Mouse (Mus musculus) gastrocnemius, adult 8-10 months (tissue): Measurements from ENCODE around the gene Zfand3. TPM values are rescaled to one million over a fixed set of nuclear protein-coding genes. Genes with fewer than 3 reads are reported as not detected.

Experiments used
- DNase-seq, 2 experiments: peaks; one replicate each; pipeline ENCODE4 v3.0.0; 2022; ENCODE audit warnings: low spot score in 2 of 2
- total RNA-seq, 4 experiments: library from RNA; stranded (reverse); gene quantifications; 2 replicates each; pipeline ENCODE4 v1.2.4; 2022

Zfand3 gene
- 100 to 1,000 TPM; 209 to 234 (median 219) TPM for total RNA-seq

DNA sequence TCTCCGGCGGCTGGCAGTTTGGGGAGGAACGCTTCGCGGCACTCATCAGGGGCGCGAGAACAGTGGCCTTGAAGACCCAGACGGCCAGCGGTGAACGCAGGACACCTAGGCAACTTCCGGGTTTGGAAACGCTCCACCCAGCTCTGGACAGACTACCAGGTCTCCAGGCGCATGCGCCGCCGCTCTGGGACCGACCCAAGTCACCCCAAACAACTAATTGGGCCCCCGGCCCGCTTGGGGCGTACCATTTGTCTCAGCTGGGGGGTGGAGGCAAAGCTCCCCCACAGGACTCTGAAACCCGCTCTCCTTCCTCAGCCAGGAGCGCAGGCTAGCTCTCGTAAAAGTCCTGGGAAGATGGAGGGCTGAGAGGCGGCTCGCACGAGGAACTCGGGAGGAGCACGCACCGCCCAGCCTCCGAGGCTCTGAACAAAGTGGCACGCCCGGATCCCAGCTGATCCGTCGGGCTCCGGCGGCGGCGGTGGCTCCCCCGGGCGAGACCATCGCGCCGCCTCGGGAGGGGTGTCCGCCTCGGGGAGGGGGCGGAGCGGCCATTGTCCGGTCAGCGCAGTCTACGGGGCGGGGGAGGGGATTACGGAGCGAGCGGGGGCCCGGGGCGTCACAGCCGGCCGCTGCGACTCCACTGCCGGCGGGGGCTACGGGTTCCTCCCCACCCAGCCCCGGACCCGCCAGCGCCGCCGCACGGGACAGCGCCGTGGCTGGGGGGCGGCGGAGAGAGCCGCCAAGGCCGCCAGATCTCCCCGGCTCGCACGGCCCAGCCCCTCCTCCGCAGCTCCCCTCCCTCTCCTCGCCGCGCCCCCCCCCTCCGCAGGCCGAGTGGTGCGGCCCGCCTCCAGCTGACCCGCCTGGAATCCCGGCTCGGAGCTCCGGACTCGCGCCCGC, at the start of gene Zfand3:
Zfand3 (plus strand) TSS at position 531 of the 900 bp plus-strand sequence.
- peak; percentile 89 to 92 for DNase-seq

- no peak for DNase-seq
Observed at GRCm38 (mm10) chr17:29955880-29956279, 48.7 kb upstream of the Zfand3 start.

GRCm38 (mm10) chr17:29963730-29964259, 40.7 kb upstream of the Zfand3 start:
- DNase-seq, result peak in 1 of 2 experiments; percentile 22

- no peak for DNase-seq
Observed at GRCm38 (mm10) chr17:29965506-29965905, 39.0 kb upstream of the Zfand3 start.

GRCm38 (mm10) chr17:29970037-29970555, 34.4 kb upstream of the Zfand3 start, which contains the start of gene Mdga1:
TSS of gene Mdga1 (minus strand) at chr17:29970087.
- no peak for DNase-seq

DNA sequence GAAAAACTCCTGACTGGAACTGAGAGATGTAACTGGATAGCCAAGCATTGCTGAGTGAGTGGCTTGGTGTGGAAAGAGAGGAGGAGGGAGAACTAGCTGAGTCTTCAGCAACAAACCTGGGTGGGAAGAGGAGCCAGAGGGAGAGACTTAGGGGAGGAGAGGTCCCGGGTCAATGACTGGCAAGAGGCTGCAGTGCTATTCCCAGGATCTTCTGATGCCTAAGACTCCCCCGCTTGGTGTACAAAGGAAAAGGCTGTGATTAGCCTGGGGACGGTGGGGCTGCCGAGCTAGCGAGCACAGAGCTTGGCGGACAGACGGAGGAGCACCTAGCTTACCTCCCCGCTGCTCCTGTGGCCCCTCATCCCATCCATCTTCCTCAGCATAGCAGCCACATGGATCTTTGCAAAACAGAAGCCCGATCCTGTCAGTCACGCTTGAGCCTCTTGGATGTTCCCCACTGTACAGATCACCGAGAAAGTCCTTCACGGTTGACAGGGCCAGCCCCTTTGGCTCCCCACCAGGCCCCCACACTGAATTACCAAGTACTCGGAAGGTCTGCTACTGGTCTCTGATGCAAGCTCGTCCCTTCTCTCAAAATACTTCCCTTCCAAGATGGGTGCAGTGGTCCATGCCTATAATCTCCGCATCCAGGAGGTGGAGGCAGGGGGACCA, 32.6 kb upstream of the Zfand3 start:
- no peak for DNase-seq

DNA sequence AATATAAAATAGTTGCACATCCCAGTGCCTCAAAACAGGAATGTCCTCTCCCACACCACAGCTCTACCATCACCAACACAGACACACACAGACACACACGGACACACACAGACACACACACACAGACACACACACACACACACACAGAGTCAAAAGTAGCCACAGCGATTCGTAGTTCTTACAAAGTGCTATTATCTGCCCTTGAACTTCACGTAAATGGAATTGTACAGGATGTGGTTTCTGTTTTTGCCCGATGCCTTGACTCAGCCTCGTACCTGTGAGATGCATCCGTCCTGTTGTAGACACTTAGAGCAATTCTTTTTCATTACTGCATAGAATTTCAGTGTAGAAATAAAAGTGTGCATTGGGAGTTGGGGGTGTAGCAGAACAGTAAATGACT, 31.3 kb upstream of the Zfand3 start:
- DNase-seq, result no peak

DNA sequence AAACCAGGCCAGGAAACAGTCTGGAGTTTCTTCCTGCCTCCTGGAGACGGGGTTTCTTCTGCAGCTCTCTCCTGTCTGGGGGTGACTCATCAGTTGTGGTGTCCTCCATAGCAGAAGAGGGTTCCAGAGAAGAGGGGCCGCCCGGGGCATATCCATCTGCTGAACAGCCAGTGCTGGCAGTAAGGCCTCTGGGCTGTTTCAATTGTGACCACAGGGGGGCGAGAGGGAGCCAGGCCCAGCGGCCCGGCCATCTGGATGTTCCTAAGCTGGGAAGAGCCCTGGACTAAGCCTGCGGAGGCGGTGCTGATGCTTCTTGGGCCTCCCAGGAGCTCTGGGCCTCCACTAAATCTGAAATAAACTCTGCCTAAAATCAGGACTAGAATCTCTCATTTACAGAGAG, 28.8 kb upstream of the Zfand3 start:
- DNase-seq, result peak; percentile 72 to 75

GRCm38 (mm10) chr17:29979020-29979419, 25.5 kb upstream of the Zfand3 start:
- DNase-seq, result no peak

GRCm38 (mm10) chr17:29979841-29980240, 24.7 kb upstream of the Zfand3 start:
- no peak for DNase-seq

DNA sequence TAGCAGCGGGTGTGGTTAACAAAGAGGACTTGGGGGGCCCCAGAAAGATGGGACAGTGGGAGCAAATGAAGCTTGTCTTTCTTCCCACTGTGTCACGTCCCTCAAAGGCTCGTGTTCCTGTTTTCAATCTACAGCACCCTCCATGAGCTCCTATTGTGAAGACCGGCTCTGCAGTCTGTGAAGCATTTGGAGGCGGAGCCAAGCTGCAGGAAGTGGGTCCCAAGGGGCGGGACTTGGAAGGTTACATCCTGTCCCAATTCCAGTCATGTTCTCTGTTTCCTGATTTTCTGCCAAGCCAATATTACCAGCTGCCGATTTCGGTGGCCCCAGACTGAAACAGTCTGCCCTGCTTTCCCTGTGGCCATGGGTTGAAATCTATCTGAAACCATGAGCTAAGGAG, 23.0 kb upstream of the Zfand3 start:
- DNase-seq, result no peak

DNA sequence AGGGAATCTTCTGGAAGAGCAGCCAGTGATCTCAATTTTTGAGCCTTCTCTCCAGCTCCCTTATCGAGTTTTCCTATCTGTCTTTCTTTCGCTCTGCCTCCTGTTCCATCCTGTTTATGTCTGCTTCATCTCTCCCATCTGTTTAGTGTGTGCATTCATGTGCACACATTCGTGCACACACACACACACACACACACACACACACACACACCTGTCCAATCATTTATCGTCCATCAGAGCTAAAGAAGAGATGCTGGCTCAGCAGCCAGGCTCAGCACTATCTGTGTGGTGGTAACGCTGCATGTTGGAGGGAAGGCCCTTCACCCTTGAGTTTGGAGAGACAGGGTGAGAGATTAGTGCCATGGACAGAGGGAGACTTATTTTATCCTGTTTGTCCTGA, 21.3 kb upstream of the Zfand3 start:
- DNase-seq, result no peak

DNA sequence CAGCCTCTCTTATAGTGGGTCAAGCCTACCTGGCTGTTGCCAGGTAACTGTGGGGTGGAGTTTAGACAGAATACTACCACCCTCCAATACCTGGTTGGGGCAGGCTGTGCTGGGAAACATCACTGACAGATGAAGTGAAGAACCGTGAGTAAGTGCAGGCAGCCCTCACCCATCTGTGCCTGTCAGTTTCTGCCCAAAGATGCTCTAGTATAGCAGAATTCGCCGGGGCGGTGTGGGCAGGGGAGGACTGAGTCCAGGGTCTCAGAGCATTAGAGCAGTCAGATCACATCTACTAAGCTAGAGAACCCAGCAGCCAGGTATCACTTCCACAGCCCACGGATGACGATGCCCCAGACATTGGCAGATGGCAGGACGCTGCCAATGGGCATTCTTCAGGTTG, 19.6 kb upstream of the Zfand3 start:
- no peak for DNase-seq

GRCm38 (mm10) chr17:29985534-29985933, 19.0 kb upstream of the Zfand3 start:
- DNase-seq, result no peak

DNA sequence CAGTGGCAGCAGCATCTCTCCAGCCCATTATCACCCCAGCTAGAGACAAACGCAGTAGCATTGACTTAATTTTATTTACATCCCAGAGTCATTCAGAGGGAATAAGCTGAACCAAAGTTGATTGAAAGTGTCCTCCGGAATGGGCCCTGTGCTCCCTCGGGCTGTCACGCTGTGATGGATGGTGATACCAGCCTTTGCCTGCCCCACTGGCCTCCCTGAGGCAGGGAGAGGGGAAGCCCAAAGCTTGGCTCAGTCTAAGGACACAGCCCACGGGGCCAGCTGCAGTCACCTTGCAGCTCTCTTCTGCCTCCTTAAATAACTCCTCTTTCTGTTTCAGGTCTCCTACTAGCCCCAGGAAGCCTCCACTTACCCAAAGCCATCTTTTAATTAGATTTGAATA, 16.4 kb upstream of the Zfand3 start:
- no peak for DNase-seq

DNA sequence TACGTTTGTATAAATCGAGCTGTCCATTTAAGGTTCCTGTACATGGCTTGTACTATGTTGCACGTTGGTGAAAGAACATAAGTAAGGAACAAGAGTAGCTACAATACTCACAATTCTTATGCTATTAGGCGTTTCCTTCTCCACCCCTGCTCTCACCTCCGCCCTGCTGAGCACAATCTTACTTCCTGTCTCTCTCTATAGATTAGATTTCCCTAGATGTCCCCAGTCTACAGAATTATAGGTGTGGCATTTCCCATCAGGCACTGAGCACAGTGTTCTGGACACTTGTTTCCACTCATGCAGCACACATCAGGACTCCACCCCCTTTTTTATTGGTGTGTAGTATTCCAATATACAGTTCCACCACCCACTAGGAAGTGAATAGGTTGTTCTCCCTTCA, 14.9 kb upstream of the Zfand3 start:
- no peak for DNase-seq

DNA sequence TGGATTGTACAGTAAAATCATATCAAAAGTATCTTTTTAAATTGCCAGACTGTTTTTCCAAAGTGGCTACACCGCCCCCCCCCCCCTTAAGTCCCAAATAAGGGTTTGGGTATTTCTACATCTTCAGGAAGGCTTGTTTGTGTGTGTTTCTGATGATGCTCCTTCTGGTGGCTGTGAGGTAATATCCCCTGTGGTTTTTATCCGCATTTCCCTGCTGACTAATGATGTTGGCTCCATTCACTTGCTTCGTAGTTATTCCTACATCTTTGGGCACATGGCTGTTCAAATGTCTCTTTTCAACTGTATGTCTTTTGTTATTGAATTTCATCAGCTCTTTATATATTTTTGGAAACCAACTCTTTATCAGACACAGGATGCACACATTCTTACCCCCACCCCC, 14.4 kb upstream of the Zfand3 start:
- no peak for DNase-seq

- no peak for DNase-seq
Observed at GRCm38 (mm10) chr17:29990845-29991244, 13.7 kb upstream of the Zfand3 start.

DNA sequence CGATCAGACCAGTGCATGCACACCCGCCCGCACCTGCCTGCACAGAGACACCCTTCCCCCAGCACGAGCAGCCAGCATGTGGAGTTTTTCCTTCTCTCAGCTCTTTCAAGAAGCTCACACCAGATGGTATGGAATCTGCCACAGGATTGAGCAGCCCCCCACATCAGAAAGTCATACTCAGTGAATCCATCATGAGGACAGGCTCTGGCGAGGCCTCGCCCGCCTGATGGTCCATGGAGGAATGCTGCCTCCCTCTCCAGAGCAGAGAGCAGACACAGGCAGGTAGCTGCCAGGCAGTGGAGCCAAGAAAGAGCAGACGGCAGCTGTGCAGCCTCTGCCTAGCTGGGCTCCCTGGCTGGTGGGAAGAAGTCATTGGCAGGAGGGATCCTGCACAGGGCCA, 11.0 kb upstream of the Zfand3 start:
- no peak for DNase-seq

- DNase-seq, result no peak
Observed at GRCm38 (mm10) chr17:29994011-29994410, 10.5 kb upstream of the Zfand3 start.

DNA sequence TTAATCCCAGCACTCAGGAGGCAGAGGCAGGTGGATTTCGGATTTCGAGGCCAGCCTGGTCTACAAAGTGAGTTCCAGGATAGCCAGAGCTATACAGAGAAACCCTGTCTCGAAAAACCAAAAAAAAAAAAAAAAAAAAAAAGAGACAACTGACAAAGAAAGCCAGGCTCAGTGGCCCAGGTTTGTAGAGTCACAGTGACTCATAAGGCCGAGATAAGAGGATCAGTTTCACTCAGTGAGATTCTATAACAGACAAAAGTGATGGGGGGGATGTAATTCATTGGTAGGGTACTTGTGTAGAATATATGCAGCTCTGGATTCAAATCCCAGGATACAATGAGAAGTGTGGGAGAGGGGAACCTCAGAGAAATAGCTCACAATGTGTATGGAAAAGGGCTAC, 10.1 kb upstream of the Zfand3 start:
- no peak for DNase-seq

DNA sequence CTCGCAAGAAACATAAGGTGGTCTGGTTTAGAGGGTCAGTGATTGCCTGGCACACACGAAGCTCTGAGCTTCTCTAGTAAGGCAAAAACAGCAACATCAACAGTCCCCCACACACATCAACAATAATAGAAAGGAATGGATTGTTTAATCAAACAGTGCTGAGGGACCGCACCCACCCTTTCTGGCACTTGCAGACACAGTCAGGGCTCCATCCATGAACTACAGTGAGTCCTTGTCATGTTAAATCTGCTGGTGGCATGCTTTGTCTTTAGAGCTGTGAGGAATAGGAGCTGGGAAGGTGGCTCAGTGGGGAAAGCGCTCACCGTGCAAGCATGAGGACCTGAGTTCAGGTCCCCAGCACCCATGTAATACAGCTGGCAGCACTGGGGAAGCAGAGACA, 8.5 kb upstream of the Zfand3 start:
- no peak for DNase-seq
